Mouse (Mus musculus) heart, postnatal 0 days (tissue): Measurements from ENCODE around the gene Tap1.

Experiments
- CTCF ChIP-seq: IDR thresholded peaks from 2 replicates; pipeline ENCODE4 v1.5.1; 2016; ENCODE audit warnings: antibody characterized with exemption, control low read depth, low read depth
- EP300 ChIP-seq: IDR thresholded peaks from 2 replicates; pipeline ENCODE4 v1.6.1; 2016; ENCODE audit warnings: antibody characterized with exemption, low read depth

DNA sequence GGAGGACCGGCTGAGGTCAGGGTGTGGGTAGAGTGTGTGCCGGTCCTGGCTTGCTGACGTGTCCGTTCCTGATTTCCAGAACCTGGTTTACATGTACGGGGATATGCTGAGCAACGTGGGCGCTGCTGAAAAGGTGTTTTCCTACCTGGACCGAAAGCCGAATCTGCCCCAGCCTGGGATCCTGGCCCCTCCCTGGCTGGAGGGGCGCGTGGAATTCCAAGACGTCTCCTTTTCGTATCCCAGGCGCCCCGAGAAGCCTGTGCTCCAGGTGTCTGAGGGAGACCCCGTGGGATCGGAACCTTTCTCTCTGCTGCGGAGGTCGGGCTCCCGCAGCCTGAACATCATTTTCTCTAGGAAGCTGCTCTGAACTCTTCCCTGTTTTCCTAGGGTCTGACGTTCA is 26.6 kb downstream of the Tap1 start:
- no peak for TF ChIP-seq CTCF
- no peak for TF ChIP-seq EP300
